Mouse (Mus musculus) heart, postnatal 0 days (tissue): ENCODE results near the gene Gm11567.
"Not testable (repeated sequence)": the region's sequence is repeated elsewhere in the genome, so short reads cannot be mapped to it uniquely, and the experiment has no call there.

Source experiments
- CTCF ChIP-seq: IDR thresholded peaks from 2 replicates; pipeline ENCODE4 v1.5.1; 2016; ENCODE audit warnings: antibody characterized with exemption, control low read depth, low read depth
- EP300 ChIP-seq: IDR thresholded peaks from 2 replicates; pipeline ENCODE4 v1.6.1; 2016; ENCODE audit warnings: antibody characterized with exemption, low read depth

GRCm38 (mm10) chr11:99873089-99873488 is 5.9 kb upstream of the Gm11567 start, which contains the start of gene Krtap9-1:
- not testable (repeated sequence) for TF ChIP-seq CTCF, EP300
